Mouse (Mus musculus) left cerebral cortex, adult 2 months (tissue): ENCODE results near the gene Cmya5. TPM values are rescaled to one million over a fixed set of nuclear protein-coding genes. Genes with fewer than 3 reads are reported as not detected.

Experiments used
- DNase-seq, 2 experiments: peaks; one replicate each; pipeline ENCODE4 v3.0.0; 2021 to 2022; ENCODE audit warnings: low spot score in 2 of 2, mixed read lengths in 1 of 2; ENCODE audit errors: extremely low spot score in 1 of 2
- H3K27ac ChIP-seq: fragments of 200-600 bp; 2 replicates; pipeline ENCODE4 v1.8.1; 2022
- H3K4me3 ChIP-seq: fragments of 200-600 bp; 2 replicates; pipeline ENCODE4 v1.8.1; 2022
- CTCF ChIP-seq: fragments of 200-600 bp; IDR thresholded peaks from 2 replicates; pipeline ENCODE4 v1.8.1; 2022; ENCODE audit warnings: antibody characterized with exemption, mild to moderate bottlenecking, moderate library complexity
- intact Hi-C: fragments of 180-260 bp; cut with DNase I; formaldehyde crosslinking; loops from one replicate; pipeline ENCODE4 v1.15.1; 2025
- total RNA-seq, 2 experiments: library from RNA; stranded (reverse); gene quantifications; 2 replicates each; pipeline ENCODE4 v1.2.3; 2021

The Cmya5 gene
- total RNA-seq, 2 experiments from 2014 or later, result 5.4 to 6.0 TPM

GRCm38 (mm10) chr13:93117241-93117640 lies 27.3 kb downstream of the Cmya5 start:
- intact Hi-C loops, result no loop called here
- DNase-seq, result no peak
- Histone ChIP-seq H3K4me3 (no peak overlapping the region), H3K27ac (no peak overlapping the region)
- TF ChIP-seq CTCF, result no peak

DNA sequence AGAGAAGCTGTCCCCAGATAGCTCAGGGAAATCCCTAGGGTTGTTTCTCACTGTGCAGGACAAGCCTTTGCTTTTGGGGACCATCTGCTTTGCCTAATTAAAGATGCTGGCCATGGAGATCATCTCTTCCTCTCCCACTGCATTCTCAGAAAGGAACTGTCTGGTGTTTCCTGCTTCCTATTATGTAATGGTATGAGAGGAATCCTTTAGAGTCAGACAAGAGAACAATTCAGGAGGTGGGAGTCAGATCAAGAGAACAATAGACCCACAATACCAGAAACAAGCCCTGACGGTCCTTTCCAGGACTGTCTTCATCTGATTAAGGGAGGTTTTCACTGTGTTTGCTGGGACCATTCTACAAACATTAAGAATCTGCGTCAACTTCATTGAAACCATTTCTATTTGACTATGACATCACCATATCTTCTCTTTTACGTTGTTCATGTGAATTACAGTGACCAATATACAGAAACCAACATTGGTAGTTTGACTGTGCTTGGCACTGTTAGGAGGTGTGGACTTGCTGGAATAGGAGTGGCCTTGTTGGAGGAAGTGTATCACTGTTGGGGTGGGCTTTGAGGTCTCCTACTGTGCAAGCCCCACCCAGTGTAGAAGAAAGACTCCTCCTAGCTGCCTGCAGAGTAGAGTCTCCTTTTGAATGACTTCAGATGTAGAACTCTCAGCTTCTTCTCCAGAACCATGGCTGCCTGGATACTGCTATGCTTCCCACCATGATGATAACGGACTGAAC lies 42.0 kb downstream of the Cmya5 start:
- no peak for TF ChIP-seq CTCF
- intact Hi-C loops, result no loop called here
- DNase-seq, result no peak

GRCm38 (mm10) chr13:93098596-93098995 lies 45.9 kb downstream of the Cmya5 start:
- no peak for TF ChIP-seq CTCF
- Histone ChIP-seq H3K4me3 (no peak overlapping the region), H3K27ac (no peak overlapping the region)
- intact Hi-C loops, result no loop called here
- DNase-seq, result no peak

More for the DNA sequence above, 42.0 kb downstream of the Cmya5 start:
- no peak overlapping the region for H3K4me3 ChIP-seq
- no peak overlapping the region for H3K27ac ChIP-seq

GRCm38 (mm10) chr13:93096643-93097042 lies 47.9 kb downstream of the Cmya5 start:
- no peak overlapping the region for H3K27ac ChIP-seq
- H3K4me3 ChIP-seq, result no peak overlapping the region
- intact Hi-C loops, result no loop called here
- DNase-seq, result no peak
- TF ChIP-seq CTCF, result no peak

DNA sequence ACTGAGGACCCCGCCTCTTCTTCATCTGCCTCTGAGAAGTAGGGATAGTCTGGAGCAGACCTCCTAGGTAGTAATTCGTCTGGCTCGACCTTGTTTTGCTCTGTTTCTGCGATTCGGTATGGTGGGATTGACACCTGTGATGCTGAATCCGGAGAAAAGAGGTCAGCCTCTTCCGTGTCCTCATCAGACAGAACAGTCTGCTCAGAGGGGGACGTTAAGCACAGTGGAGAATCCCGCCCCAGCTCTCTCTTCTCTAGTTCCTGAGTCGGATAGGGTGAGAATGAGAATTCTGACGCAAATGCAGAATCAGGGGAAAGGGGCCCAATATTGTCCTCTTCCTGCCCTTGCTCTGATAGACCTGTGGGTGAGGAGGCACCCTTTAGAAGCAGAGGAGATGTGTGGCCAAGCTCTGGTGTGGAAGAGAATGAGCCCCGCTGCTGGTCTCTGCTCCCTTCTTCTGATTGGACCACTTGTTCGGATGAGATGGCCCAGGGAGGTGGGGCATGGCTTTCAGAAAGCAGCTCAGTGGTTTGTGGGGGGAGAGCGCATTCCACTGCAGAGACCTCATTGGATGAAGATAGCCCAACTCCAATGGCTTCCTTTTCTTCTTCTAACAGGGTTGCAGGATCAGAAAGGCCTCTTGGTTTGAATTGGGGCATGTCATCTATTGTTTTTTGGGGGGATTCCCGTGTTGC lies 49.3 kb downstream of the Cmya5 start:
- Histone ChIP-seq H3K27ac (peak overlapping the region; percentile 75), H3K4me3 (no peak overlapping the region)
- no peak for TF ChIP-seq CTCF
- intact Hi-C loops, result no loop called here
- DNase-seq, result no peak

- no peak for DNase-seq
- no peak overlapping the region for H3K4me3 ChIP-seq
- TF ChIP-seq CTCF, result no peak
- peak overlapping the region; percentile 75 for H3K27ac ChIP-seq
- intact Hi-C loops, result no loop called here
Observed at GRCm38 (mm10) chr13:93094204-93094935, 50.2 kb downstream of the Cmya5 start.

DNA sequence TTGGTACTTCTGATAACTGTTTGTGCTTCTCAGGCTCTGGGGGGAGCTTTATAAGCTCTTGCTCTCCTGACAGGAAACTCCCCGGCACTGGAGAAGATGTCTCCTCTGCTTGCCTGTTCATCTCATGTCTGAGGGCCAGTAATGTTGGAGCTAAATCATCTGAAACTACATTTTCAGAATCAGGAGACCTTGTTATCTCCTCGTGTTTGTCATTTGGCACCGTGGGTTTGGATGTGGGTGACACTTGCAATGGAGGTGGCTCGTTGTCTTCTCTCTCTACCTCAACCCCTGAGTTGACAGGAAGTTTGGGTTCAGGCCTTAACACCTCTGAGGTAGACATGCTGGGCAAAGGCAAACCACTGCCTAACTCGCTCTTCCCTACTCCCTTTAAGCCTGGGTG lies 50.8 kb downstream of the Cmya5 start:
- intact Hi-C loops, result no loop called here
- no peak for TF ChIP-seq CTCF
- H3K27ac ChIP-seq, result peak overlapping the region; percentile 75
- DNase-seq, result no peak
- no peak overlapping the region for H3K4me3 ChIP-seq

DNA sequence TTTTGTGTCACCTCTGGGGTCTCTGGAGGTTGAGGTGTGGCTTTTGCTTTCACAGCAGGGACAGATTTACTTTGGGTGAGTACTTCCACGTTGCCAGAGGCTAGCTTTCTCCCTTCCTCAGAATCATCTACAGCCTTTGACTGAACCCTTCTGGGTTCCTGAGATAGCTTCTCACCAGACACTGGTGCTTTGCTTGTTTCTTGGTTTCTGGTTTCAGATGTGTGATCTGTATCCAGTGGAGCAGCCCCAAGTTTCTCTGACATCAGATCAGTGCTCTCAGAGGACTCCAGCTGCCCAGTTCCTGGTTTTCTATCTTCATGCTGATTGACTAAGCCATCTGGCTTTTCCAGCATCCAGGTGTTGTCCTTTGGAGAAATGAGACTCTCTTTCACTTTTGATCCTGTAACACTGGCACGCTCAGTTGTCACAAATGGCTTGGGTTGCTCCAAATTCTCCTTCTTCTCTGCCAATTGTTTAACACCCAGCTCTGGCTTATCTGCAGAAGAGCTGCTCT lies 51.6 kb downstream of the Cmya5 start:
- intact Hi-C loops, result no loop called here
- H3K27ac ChIP-seq, result peak overlapping the region; percentile 75

GRCm38 (mm10) chr13:93091866-93092455 lies 52.6 kb downstream of the Cmya5 start:
- H3K27ac ChIP-seq, result peak overlapping the region; percentile 75
- TF ChIP-seq CTCF, result no peak
- DNase-seq, result no peak
- H3K4me3 ChIP-seq, result no peak overlapping the region
- intact Hi-C loops, result no loop called here

More for the DNA sequence above, 51.6 kb downstream of the Cmya5 start:
- no peak overlapping the region for H3K4me3 ChIP-seq
- TF ChIP-seq CTCF, result no peak
- no peak for DNase-seq

DNA sequence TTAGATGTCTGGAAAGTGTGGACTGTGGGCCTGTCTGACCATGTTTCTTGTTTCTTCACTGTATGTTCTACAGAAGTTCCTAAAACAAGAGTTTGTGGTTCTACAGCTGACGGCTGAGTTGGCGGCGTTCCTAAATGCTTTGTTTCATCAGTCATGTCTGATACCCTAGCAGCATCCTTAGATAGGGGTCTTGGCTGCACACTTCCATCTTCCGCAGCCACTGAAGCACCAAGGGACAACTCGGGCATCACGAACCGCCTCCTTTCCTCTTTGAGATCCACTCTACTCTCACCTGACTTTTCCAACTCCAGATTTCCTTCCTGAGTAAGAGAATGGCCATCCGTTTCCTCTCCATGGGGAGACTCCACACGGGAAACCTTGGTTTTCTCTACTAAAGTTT lies 53.3 kb downstream of the Cmya5 start:
- no peak overlapping the region for H3K4me3 ChIP-seq
- DNase-seq, result no peak
- intact Hi-C loops, result no loop called here
- H3K27ac ChIP-seq, result peak overlapping the region; percentile 71
- TF ChIP-seq CTCF, result no peak

DNA sequence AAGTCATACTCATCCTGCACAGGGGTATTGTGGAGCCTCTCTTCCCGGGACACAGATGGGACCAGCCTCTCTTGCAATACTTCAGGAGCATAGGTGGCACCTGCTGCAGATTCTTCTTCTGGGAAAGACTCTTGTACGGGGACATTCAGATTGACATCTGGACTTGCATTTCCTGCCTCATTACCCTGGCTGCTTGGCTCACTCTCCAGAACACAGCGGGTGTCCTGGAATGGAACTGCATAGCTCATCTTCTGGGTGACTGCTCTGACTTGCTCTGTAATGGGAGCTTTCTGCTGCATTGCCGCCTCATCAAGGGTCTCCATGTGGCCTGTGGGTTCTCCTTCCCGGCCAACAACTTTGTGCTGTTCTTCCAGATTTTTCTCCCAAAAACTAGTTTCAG lies 55.0 kb downstream of the Cmya5 start:
- no peak for DNase-seq
- intact Hi-C loops, result no loop called here
- TF ChIP-seq CTCF, result no peak
- no peak overlapping the region for H3K27ac ChIP-seq
- no peak overlapping the region for H3K4me3 ChIP-seq
